Mouse (Mus musculus) E14TG2a.4 (cell line): ENCODE results near the gene Vcam1.

Source experiments
- CTCF ChIP-seq: conservative IDR thresholded peaks from 2 replicates; pipeline ENCODE4 v1.5.1; 2014; ENCODE audit warnings: low read length
- NANOG ChIP-seq: IDR thresholded peaks from 2 replicates; pipeline ENCODE4 v1.6.1; 2014; ENCODE audit warnings: borderline replicate concordance, low read length, mixed read lengths

DNA sequence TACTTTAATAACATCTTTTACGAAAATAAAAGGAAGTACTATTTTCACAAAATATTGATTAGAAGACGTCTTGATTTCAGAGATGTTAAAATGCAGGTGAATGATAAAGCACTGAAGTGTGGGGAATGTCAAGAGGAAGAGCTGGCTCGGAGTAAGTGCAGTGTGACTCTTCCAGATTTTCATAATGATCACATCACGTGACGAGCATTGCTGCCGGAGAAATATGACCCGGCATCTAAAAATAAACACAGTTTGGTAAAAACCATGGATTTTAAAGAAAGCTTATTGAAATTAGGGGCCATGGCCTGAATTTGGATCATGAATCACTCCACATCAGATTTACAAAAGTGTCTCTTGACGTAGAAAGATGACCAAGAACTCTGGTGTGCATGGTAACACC lies 36.8 kb upstream of the Vcam1 start:
- no peak for TF ChIP-seq CTCF
- no peak for TF ChIP-seq NANOG
